Mouse (Mus musculus): ENCODE results near the gene 2410004B18Rik. TPM values are rescaled to one million over a fixed set of nuclear protein-coding genes. Genes with fewer than 3 reads are reported as not detected.
"Not testable (repeated sequence)": the region's sequence is repeated elsewhere in the genome, so short reads cannot be mapped to it uniquely, and the experiment has no call there.

The 2410004B18Rik gene
- total RNA-seq, 2 experiments from 2014 or later: 37.1 to 38.2 TPM

DNA sequence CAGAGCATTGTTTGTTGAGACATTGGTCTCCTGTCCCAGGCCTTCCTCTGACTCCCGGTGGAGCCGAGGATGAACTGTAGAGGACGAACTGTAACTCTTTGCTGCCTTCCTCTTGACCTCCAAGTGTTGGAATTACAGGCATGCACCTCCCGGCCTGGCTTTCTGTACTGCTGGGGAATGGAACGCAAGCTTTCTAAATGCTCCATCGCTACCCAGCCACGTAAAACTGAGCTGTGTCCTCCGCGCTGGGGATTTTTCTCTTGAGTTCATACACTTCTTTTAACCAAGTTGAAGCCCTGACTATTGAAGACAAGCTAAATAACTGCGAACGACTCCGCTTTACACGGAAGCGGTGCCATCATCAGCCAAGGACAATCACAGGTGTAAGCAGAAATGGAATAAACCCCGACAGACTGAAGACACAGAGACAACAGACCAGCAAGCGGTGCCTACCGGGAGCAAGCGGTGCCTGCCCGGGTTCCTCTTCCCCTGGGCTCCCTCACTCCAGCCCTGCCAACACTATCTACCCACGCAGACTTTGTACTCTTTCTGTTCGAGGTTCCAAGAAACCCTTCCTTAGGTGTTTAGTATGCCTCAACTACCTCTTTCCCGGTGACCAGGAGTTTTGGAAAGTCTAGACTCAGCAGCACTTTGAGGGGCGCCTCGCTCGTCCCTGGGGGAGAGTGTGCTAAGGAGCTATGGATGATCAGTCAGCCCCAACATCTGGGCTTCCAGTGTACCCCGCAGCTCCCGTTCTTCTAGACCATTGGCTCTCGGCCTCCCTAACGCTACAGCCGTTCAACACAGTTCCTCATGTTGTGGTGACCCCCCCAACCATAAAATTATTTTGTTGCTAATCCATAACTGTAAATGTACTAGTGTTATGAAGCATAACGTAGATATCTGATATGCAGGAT is 25.5 kb downstream of the 2410004B18Rik start:
- no peak for DNase-seq (ENCODE audit: low spot score in 2 of 2)

DNA sequence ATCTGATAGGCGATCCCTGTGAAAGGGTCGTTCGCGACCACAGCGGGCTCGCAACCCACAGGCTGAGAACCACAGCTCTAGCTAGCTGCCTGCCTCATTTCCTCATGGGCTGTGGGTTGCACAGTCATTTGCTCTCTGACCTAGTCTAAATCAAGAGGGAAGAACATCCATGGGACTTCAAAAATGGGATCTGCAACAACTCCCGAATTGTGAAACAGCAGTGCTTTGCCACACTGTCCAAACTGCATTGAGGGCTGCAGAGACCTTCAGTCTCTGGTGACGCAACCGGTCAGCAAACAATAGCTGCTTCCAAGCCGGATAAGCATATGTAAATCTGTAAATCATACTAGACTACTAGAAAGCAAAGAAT is 26.2 kb downstream of the 2410004B18Rik start:
- DNase-seq (ENCODE audit: low spot score in 2 of 2): no peak

DNA sequence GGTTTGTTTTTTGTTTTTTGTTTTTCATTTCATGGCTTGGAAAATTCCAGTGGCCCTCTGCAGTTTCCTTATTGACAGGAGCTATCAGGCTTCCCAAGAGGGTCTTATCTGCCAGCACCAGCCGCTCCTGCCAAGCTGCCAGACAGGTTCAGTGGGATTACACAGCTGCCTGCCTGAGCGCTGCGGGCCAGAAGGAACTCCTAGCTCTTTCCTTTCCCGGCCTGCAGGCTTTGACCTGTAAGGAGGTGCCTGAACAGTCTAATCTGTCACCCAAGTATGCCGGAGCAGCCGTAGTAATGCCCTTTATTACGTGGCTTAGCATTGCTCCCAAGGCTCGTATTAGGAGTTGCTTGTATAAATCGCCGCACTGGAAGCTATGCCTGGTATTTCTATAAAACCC is 26.7 kb downstream of the 2410004B18Rik start:
- DNase-seq (ENCODE audit: low spot score in 2 of 2): no peak

DNA sequence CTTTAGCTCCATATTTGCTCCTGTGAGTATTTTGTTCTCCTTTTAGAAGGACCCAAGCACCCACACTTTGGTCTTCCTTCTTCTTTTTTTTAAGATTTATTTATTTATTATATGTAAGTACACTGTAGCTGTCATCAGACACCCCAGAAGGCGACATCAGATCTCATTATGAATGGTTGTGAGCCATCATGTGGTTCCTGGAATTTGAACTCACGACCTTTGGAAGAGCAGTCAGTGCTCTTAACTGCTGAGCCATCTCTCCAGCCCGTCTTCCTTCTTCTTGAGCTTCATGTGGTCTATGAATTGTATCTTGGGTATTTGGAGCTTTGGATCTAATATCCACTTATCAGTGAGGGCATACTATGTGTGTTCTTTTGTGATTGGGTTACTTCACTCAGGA is 27.8 kb downstream of the 2410004B18Rik start:
- DNase-seq (ENCODE audit: low spot score in 2 of 2): not testable (repeated sequence)

DNA sequence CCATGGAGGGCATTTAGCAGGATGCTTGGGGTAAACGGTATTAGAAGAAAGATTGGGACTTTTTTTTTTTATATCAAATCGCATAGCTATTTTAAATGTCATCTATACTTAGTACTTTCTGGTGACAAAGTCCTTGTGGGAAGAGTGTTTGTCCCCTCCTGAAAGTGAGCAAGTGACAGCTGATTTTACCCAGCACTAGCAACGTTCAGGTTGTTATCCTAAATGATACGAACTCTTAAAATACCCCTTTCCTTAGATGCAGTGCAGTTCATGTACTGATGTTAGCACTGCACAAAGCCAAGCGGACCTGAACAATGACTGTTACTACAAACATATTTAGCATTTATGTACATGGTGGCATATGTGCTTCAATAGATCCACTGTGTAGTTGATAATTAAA is 29.0 kb downstream of the 2410004B18Rik start:
- no peak for DNase-seq (ENCODE audit: low spot score in 2 of 2)

DNA sequence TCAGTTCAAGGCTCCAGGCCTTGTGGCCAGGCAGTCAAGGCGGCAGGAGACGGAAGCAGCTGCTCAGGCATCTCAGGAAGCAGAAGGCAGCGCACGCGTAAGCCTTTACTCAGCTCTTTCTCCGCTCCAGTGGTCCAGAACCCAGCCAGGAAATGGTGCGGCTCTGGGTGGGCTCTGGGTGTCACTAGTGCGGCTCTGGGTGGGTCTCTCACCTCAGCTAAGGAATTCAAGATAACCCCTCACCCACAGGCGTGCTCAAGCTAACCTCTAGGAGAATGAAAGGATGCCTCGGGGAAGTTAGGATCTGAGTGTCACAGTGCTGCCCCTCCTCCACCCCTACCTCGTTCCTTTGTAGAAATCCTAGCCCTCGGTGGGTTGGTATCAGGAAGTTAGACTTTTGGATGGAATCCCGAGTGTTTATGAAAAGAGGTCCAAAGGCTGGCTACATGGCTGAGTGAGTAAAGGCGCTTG is 31.3 kb downstream of the 2410004B18Rik start:
- no peak for DNase-seq (ENCODE audit: low spot score in 2 of 2)

DNA sequence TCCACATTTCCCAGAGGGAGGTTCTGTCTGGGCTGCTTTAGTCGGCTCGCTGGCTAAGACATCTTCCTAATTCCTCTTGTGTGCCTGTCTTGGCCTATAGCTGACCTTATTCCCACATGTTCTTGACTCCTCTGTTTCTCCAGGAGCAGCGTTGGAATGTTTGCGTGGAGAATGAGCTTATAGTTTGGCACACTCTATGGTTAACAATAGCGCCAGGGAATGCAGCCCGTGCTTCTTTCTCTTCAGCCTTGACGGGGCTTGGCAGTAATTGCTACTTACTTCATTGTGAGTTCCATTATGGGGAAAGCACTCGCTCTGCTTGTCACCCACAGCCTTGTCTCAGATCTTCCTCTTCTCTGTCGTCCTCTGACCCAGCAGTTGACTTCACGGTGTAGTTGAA is 33.7 kb downstream of the 2410004B18Rik start:
- DNase-seq (ENCODE audit: low spot score in 2 of 2): no peak

DNA sequence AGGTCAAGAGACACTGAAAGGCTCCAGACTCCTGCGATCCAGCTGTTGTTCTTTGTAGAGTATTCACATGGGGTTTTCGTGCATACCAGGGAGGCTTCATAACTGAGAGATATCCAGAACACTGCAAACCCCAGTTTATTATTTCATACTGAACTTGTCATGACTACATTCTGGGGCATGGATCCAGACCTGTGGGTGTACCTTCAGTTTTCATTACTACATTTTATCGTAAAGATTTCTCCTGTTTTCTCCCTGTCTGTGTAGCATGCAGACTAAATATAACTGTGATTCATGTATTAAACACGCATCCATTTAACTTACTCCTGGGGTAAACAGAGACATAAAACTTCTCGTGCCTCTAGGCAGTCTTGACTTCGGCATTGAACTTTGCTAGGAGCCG is 37.2 kb downstream of the 2410004B18Rik start:
- DNase-seq (ENCODE audit: low spot score in 2 of 2): no peak

DNA sequence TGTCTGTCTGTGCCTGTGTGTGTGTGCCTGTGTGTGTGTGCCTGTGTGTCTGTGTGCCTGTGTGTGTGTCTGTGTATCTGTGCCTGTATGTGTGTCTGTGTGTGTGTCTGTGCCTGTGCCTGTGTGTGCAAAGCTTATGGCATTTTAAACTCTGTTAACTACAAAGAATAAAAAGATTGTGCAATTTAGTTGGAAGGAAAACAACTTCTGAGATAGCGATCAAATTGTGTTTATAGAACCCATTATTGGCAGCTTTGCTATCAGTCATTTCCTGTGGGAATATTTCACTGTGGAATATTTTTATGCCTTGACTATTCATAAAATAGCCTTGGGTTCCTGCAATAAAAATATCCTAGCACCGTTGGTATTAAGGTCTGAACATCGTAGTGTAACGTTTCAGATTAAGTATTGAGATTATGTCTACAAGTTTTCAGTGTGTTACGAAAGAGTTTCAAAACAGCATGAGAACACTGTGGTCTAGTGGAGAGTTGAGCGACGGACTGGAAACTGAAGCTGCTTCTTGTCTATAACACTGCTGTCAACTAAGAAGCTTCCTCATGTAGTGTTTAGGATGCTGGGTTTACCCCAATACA is 47.6 kb downstream of the 2410004B18Rik start:
- DNase-seq (ENCODE audit: low spot score in 2 of 2): no peak

DNA sequence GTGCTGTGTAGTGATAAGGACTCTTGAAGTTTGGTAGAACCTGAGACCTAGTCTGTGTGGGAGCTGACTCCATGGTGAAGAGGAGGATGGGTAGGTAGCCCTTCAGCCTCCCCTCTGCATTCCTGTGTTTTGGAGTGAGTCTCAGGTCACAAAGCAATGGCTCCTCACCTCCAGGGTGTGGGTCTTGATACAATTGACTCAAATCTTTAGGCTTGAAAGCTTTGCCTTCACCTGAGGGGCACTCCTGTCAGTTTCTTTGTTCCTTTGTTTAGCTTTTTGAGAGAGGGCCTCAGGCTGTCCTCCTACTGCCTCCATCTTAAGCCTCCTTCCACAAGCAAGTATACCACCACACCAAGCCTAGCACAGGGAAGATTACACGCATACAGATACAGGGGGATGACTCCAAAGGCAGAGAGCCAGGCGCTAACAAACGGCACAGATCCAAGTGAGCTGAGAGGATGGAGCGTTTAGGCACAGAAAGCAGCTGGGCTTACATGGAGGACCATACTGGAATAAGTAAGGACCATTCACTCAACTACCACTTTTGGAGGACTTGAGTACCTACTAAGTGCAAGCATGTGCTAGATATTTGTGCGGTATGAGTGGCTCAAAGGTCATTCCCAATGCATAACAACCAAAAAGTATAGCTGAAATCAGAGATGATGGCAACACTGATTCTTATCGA is 48.6 kb downstream of the 2410004B18Rik start:
- no peak for DNase-seq (ENCODE audit: low spot score in 2 of 2)

DNA sequence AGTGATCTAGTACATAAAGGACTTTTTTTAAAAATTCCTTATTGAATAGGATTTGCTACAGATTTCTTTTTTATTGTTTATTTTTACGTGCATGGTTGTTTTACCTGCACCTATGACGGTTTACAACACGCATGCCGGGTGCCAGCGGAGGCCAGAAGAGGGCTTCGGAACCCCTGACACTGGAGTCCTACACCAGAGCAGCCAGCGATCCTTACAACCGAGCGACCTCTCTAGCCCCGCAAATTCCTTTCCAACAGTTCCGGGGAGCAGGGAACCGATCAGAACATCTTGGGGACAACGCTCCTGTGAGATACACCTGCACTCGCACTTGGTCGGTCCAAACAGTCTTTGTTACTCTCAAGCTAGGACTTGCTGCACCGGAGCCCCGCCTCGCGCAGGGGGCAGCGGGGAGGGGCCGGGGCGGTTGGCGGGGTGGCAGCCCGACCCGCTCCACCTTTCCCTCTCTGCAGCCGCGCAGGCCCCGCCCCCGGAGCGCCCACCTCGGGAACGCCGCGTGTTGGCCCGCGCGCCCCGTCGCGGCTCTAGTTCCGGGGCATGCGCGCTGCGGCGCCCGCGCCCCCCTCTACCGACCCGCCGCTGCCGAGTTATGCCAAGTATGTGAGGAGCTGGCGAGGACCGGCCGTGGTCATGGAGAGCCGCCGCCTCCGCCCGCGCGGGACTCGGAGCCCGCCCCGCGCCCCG is 49.6 kb downstream of the 2410004B18Rik start, which contains the start of gene Syde2:
Gene Syde2, plus strand, starts transcription at position 603 of the 702 bp plus-strand sequence.
- DNase-seq (ENCODE audit: low spot score in 2 of 2): peak; percentile 41 to 65

DNA sequence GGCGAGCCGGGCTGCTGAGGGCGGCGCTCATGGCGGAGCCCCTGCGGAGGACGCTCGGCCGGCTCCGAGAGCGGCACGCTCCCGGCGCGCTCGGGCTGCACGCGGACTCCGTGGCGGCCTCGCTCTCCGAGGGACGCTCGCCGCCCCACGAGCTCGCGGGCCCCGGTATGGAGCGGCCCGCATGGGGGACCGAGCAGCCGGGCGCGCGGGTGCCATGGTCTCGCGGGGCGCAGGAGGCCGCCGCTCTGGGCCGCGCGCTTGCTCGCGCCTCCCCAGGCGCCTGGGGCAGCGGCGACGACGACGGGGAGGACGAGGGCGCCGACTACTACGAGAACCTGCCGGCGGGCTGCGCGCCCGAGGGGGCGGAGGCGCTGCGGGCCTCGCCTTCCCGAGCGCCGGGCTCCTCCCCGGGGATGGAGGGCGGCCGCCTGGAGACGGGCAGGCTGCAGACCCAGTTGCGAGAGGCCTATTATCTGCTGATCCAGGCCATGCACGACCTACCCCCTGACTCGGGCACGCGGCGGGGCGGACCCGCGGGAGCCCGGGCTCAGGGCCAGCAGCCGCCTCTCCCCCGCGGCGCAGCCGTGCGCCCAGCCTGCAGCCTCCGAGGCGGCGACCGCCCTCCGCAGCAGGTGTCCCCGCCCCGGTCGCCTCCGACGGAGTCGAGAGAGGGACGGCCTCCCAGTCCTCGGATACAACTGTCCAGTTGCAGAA is 50.3 kb downstream of the 2410004B18Rik start:
- peak; percentile 40 to 65 for DNase-seq (ENCODE audit: low spot score in 2 of 2)

DNA sequence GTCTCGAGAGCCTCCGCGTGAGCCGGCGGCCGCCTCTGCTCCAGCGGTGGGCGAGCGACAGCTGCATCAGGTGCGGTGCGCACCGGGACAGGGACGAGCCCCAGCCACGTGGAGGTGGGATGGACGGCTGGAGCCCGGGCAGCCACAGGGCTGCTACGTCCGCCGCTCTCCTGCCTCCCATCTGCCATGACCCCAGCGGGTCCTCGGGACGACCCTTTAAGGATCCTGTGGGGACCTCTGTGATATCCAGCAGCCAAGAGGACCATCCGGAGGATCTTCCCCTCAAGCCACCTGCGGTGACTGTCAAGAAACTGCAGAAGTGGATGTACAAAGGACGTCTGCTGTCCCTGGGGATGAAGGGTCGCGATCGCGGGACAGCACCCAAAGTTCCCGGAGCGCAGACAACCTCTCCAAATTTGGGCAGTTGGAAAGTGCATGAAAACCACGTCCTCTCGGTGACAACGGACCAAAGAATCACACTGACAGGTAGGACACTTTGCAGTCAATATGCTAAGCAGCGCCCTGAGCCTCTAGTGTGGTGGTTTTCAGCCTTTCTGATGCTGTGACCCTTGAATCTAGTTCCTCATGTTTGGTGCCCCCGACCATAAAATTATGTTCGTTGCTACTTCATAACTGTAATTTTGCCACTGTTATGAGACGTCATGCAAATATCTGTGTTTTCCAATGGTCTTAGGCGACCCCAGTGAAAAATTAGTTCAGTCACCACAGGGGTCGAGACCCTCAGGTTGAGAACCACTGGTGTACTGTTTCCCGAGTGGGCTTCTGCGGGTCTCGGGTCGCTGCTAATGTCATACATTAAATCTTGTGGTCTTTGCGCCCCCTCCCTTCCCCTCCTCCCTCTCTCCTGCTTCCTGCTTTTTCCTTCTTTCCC is 51.1 kb downstream of the 2410004B18Rik start:
- DNase-seq (ENCODE audit: low spot score in 2 of 2): no peak

DNA sequence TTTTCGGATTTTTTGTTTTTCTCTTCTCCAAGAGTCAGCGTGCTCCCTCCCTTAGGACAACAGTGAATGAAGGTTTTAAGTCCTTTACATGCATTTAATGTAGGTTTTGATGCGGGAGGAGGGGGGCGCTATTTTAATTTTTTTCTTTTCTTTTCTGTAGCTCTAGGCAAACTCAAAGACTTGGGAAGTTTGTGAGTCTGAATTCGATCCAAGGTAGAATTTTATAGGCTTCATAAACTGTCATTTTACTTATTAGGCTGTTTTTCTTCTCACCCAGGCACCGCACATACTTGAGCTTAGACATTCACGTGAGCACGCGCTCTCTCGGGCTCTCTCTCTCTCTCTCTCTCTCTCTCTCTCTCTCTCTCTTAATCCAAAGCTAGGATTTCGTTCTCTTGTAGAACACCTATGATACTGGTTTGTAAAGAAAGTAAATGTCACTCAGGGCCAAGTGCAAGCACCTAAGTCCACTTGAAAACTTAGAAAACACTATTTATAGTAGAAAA is 51.8 kb downstream of the 2410004B18Rik start:
- no peak for DNase-seq (ENCODE audit: low spot score in 2 of 2)

DNA sequence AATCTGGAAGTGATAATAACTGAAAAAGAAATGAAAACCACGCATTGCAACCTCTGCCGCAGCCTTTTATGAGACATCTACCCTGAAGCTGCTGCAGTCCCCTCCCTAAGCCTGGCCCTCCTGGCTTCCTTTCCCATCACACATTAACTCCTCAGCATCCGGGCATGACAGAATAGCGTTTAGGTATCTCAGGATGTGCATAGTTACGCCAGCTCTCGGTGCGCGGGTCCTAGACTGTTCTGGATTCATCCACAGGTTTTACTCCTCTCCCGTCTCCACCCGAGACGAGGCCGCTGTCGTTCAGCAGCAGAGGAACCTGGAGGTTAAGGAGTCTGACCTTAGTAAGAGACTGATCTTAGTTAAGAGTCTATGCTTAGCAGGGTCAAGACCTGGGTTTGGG is 53.3 kb downstream of the 2410004B18Rik start:
- DNase-seq (ENCODE audit: low spot score in 2 of 2): no peak

DNA sequence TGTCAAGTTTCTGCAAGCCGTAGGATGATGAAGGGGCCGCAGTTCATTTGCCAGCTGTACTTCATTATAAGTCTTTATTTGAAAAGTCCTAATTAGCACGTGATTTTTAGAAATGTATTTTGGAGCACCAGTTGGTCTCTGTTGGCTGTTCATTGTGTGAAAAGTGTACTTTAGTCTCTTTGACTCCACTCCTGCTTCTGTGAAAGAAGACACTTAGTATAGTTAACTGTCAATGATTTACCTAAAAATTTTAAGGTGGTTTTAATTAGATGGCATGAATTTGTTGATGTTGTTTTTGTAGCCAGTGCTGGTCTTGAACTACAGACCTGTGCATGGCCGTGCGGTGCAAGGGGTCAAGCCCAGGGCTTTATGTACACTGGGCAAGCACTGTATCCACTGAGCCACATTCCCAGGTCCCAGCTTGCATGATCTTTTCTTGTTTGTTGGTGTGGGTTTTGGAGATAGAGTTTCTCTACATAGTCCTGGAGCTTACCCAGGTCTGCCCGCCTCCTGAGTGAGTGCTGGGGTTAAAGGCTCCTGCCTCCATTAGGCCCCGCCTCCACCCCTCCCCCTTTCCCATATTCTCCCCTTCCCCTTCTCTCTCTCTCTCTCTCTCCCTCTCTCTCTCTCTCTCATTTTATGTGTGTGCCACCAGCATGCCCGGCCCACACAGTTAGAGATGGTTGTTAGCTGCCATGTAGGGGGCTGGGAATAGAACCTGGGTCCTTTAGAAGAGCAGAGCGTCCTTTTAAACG is 54.3 kb downstream of the 2410004B18Rik start:
- no peak for DNase-seq (ENCODE audit: low spot score in 2 of 2)

DNA sequence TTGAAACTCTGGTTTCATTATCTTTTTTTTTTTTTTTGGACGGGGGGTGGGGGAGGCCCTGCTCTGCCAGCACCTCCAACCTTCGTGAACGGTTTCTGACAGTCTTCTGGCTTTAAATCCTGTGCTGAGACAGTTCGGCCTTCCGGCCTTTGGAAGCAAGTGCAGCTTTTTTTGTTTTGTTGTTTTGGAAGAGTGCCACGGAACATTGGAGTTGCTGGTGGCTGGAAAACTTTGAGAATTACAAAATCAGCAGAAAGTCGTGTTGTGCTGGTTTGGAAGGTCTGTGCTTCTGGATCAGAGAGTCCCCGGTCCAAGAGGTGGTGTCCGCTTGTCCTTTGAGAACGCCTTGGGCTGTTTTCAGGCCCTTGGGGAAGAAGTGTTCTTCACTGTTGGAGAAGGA is 55.0 kb downstream of the 2410004B18Rik start:
- peak in 1 of 2 experiments; percentile 33 for DNase-seq (ENCODE audit: low spot score in 2 of 2)

DNA sequence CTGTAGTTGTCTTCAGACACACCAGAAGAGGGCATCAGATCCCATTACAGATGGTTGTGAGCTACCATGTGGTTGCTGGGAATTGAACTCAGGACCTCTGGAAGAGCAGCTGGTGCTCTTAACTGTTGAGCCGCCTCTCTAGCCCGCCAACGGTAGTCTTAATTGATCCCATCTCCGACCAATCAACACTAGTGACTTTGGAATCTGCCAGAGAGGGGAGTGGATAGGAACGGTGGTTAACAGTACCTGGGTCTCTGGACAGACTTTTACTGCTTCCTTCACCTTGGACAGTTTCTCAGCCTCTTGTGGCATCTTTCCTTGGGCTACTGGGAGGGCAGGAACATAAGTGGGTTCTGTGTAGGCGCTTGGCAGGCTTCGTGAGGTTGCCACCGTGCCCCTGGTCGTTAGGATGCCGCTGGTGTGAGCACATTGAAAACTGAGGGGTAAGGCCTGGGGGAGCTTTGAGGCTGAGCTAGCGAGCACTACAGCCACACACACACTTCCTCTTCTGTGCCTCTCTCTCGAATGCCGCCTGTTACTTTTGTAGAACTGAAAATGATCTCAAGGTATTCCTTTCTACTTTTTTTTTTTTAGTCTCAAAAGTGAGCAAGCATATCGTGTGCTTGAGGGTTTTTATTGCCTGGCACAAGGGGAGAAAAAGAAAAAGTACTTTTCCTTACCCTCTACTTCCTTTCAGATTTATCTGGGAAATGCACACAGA is 55.8 kb downstream of the 2410004B18Rik start:
- no peak for DNase-seq (ENCODE audit: low spot score in 2 of 2)

All from layer of hippocampus, adult 18-20 months (tissue).